Mouse (Mus musculus) ES-E14 (cell line): ENCODE data around the gene Zfand3.

Experiments used
- CHD2 ChIP-seq: IDR thresholded peaks from 2 replicates; pipeline ENCODE4 v1.6.1; 2014; ENCODE audit warnings: mild to moderate bottlenecking, low read depth, low read length, inconsistent platforms
- HCFC1 ChIP-seq: IDR thresholded peaks from 2 replicates; pipeline ENCODE4 v1.6.1; 2012; ENCODE audit warnings: low read length, inconsistent platforms, borderline replicate concordance; ENCODE audit not compliant: insufficient read depth
- ZC3H11A ChIP-seq: IDR thresholded peaks from 2 replicates; pipeline ENCODE4 v1.6.1; 2012; ENCODE audit warnings: low read depth, mild to moderate bottlenecking, inconsistent platforms, low read length, borderline replicate concordance
- ZNF384 ChIP-seq: IDR thresholded peaks from 2 replicates; pipeline ENCODE4 v1.6.1; 2012; ENCODE audit warnings: low read depth, low read length, inconsistent platforms

DNA sequence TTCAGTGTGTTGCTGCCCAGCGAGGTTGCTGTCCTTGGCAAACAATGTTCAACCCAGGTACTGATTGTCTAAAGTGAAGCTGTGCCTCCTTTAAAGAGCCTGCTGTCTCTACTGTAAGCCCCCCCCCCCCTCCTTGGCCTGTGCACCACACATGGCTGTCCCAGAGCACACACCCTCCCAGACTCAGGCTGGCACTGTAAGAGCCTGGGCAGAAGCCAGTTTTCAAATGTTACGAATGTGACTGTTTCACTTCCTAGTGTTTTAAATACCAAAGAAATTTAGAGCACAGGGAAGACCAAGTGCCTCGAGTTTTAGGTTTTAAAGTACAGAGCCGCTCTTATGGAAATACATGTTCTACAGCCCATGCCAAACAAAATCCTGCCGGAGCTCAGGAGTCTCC, 234.9 kb downstream of the Zfand3 start:
- TF ChIP-seq ZNF384 = no peak
- no peak for TF ChIP-seq HCFC1
- TF ChIP-seq ZC3H11A = no peak
- TF ChIP-seq CHD2 = no peak
